Mouse (Mus musculus) liver, embryonic 13.5 days (tissue): ENCODE results near the gene Ampd3. TPM values are rescaled to one million over a fixed set of nuclear protein-coding genes. Genes with fewer than 3 reads are reported as not detected.

Experiments used
- microRNA-seq: library from miRNA; unstranded; fragments of <30 nt; microRNA quantifications from one replicate; pipeline ENCODE4, GENCODE M21; 2016
- polyA plus RNA-seq: library from polyadenylated mRNA; unstranded; fragments of >200 nt; fragmentation: Nextera tagmentation; extraction: Ambion mirVana; gene quantifications from 2 replicates; pipeline ENCODE4 v1.2.1, GENCODE M21; 2015

Gene Ampd3
- polyA plus RNA-seq, 1 experiment from 2014 or later, result 26.2 TPM

Small RNA genes within 50 kb of the gene (microRNA-seq; reads per million reads assigned to microRNA genes)
- not detected for gene Gm47282

Other genes starting within 250 kb of the Ampd3 start
- 5.3 and 5.4 TPM in 2 replicates for gene Sbf2, start 153.3 kb upstream of the Ampd3 start, polyA plus RNA-seq
- 4.2 and 5.1 TPM in 2 replicates for gene Adm, start 140.5 kb upstream of the Ampd3 start, polyA plus RNA-seq
- gene Rnf141, start 76.3 kb downstream of the Ampd3 start, polyA plus RNA-seq, result 24.0 and 30.3 TPM in 2 replicates
- gene Lyve1, start 95.0 kb downstream of the Ampd3 start, polyA plus RNA-seq, result 25.4 and 33.7 TPM in 2 replicates
- 6.2 and 9.4 TPM in 2 replicates for gene Mrvi1, start 214.3 kb downstream of the Ampd3 start, polyA plus RNA-seq